Mouse (Mus musculus): ENCODE measurements around the gene Gpr83.

Gene Gpr83

DNA sequence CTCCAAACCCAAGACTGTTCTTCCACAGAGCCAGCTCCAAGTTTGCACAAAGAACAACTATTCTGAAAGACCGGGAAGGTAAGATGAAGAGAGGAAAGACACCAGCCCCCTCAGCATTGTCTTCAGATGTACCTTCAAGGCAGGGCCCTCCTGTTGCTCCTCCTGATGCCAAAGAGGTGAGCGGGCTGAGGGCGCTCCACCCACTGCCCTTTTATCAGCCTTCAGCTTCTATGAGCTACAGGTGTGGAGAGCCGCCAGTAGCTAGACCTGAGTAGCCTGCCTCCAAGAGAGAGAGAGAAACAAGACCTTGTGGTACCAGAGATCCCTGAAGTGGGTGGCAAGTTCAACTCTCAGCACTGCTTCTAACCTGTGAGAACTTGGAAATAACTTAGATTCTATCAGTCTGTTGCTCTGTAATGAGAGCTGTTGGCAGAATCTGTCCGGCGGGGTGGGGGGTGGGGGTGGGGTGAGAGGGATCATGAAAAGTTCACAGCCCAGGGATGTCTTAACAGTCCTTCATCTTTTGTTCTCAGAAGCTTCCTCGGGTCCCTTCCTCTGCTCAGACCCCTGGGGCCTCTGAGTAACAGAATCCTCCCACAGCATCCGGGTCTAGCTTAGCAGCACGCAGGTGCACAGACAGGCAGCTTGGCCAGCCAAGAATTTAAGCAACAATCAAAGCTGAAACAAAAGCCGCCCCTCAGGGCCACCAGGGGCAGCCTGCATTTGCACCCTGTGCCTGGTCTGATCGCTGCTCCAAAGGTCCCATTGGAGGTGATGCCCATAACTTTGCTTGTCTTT lies 43.8 kb downstream of the Gpr83 start, which contains the start of gene Izumo1r:
Izumo1r (minus strand) TSS at position 369 of the 798 bp plus-strand sequence.
- in situ Hi-C loops (cut with MboI, MseI), result no loop called here

DNA sequence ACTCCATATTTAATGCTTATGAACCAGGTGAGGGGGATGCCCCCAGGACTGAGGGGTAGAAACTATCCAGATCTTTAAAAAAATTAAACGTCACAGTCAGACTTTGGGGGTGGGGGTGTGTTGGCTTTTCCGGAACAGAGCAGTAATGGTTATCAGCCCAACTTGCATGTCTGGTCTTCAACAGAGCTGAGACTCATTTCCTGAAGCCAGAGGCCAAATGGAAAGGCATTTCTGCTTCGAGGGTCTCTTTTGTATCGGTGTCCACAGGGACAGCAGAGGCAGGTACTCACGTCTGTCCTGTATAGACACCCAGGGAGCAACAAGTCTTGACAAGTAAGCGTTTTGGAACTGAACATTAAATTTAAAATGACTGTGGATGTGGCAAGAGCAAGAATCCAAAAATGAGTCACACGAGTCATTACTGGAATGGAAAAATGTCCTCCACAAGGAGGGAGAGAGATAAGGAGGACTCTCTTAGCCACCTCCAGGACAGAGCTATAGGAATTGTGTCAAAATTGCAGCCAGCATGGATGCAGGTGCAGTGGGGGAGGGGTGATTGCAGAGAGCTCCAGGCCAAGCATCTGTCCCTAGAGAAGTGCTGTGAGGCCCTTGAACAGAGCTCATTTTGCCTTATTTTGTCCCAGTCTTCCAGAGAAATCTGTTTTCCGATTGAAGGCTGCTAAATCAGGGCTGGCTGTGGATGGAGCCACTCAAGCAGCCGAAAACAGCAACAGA lies 44.9 kb downstream of the Gpr83 start:
- in situ Hi-C loops (cut with MboI, MseI), result no loop called here

- in situ Hi-C loops (cut with MboI, MseI), result no loop called here
Observed at GRCm38 (mm10) chr9:14905956-14906355, 45.9 kb downstream of the Gpr83 start.

- in situ Hi-C loops (cut with MboI, MseI), result no loop called here
Observed at GRCm38 (mm10) chr9:14907816-14908415, 47.9 kb downstream of the Gpr83 start.

GRCm38 (mm10) chr9:14909981-14910380 lies 50.0 kb downstream of the Gpr83 start:
- in situ Hi-C loops (cut with MboI, MseI), result no loop called here

DNA sequence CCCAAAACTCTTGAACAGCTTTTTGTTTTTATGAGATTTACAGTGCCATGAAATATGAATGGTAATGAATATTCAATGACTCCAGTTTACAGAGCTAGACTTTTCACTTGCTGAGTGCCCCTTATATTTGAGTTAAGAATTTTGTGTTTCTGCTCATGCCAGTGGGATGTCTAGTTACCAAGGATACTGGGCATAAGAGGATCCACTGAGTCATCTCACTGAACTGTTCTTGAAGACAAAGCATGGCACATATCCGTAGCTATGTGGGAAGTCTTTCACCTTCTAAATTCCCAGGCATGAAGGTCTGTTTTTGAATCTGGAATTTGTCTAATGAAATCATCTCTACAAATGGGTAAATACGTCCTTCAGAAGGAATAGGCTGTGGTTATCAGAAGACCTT lies 52.0 kb downstream of the Gpr83 start:
- in situ Hi-C loops (cut with MboI, MseI), result no loop called here

DNA sequence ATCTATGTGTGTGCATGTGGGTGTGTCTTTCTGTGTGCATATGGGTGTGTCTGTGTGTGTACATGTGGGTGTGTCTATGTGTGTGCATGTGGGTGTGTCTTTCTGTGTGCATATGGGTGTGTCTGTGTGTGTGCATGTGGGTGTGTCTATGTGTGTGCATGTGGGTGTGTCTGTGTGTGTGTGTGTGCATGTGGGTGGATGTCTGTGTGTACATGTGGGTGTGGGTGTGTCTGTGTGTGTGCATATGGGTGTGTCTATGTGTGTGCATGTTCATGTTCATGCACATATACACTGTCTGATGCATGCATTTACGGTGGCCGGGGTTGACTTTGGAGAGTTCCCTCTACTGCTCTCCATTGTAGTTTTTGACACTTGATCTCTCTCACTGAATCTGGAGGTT lies 57.7 kb downstream of the Gpr83 start:
- in situ Hi-C loops (cut with MboI, MseI), result no loop called here

DNA sequence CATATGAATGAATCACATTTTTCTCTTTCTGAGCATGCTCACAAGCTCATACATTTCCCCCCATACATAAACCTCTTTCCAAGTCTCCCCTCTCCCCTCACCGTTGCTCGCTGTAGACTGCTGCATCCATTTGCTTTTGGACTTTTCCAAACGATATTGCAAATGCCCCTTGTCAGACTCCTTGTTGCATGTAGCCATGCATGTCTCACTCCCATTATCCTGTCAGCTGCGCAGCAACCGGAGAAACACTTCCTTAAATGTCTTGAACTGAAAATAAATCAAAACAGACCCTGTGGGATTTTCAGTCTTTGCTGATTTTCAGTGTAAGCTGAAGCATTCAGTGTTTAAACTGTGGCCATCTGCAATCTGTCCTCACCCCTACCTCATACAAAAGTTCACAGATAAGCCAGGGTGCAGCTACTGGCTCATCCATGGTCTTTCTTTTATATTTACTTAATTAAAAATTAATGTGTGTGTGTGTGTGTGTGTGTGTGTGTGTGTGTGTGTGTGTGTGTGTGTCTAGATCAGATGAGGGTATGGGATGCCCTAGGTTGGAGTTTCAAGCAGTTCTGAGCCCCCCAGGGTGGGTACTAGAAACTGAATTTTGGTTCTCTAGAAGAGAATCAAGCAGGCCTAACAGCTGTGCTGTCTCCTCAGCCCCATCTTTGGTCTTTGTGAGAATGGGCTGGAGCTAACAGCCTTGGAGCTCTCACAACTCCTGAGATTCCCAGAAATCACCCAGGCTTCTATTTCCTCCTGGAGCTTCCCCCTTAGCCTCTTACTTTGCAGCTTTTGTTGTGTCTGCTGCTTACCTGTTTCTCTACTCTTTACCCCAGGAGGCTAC lies 59.0 kb downstream of the Gpr83 start:
- in situ Hi-C loops (cut with MboI, MseI), result no loop called here
